Mouse (Mus musculus): ENCODE measurements at regions not wholly inside any gene's neighbourhood (a gene's known extent, or its start where the extent isn't known, plus 50 kb on each side); places are given as distances from the start of the nearest gene placed in this dataset.

DNA sequence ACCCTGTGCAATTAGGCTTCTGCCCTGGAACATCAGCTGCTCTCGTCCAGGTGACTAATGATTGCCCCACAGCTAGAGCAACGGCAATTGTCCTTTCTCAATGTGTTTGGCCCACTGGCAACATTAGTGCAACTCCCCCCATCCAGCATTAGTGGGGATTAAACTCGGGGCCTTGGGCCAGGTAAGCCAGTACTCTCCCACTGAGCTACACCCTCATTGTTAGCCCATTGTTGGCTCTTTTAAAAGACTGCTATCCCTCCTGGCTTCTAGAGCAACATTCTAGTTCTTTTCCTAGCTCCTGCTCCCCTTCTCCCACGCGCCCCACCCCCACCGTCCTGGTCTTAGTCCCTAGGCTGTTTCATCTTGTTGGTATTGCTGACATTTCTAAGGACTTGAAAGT, 463.4 kb downstream of the Zfp704 start:
- DNase-seq (ENCODE audit: low spot score) (no peak), ATAC-seq (ENCODE audit: insufficient read depth, low FRiP score, low TSS enrichment) (no peak)
- Histone ChIP-seq H3K36me3 (ENCODE audit: control insufficient read depth, insufficient read depth, low read length) (no peaks in the 10 kb centered on the region), H3K4me1 (ENCODE audit: control insufficient read depth, insufficient read depth, low read length) (no peaks in the 10 kb centered on the region), H3K9me3 (ENCODE audit: control insufficient read depth, low read length) (no peaks in the 10 kb centered on the region), H3K9ac (ENCODE audit: low read length) (no peak overlapping the region), H3K27ac (ENCODE audit: low read depth, low read length) (no peak overlapping the region), H3K4me3 (ENCODE audit: low read depth, low read length) (no peak overlapping the region), H3K27me3 (ENCODE audit: control insufficient read depth, insufficient read depth, low read length) (no peaks in the 10 kb centered on the region), H3K4me2 (ENCODE audit: low read depth) (no peak overlapping the region)
- WGBS = 72% methylated on average over 6 of the region's 6 CpGs

GRCm38 (mm10) chr3:9145612-9146011, 464.3 kb downstream of the Zfp704 start:
- ATAC-seq (ENCODE audit: insufficient read depth, low FRiP score, low TSS enrichment) (no peak), DNase-seq (ENCODE audit: low spot score) (no peak)
- Histone ChIP-seq H3K27ac (ENCODE audit: low read depth, low read length) (no peak overlapping the region), H3K4me2 (ENCODE audit: low read depth) (no peak overlapping the region), H3K27me3 (ENCODE audit: control insufficient read depth, insufficient read depth, low read length) (no peaks in the 10 kb centered on the region), H3K4me3 (ENCODE audit: low read depth, low read length) (no peak overlapping the region), H3K36me3 (ENCODE audit: control insufficient read depth, insufficient read depth, low read length) (no peaks in the 10 kb centered on the region), H3K9ac (ENCODE audit: low read length) (no peak overlapping the region), H3K9me3 (ENCODE audit: control insufficient read depth, low read length) (no peaks in the 10 kb centered on the region), H3K4me1 (ENCODE audit: control insufficient read depth, insufficient read depth, low read length) (no peaks in the 10 kb centered on the region)
- WGBS = 86% methylated on average over 7 of the region's 7 CpGs

GRCm38 (mm10) chr3:9141836-9142235, 468.0 kb downstream of the Zfp704 start:
- Histone ChIP-seq H3K27ac (ENCODE audit: low read depth, low read length) (no peak overlapping the region), H3K4me1 (ENCODE audit: control insufficient read depth, insufficient read depth, low read length) (no peaks in the 10 kb centered on the region), H3K9me3 (ENCODE audit: control insufficient read depth, low read length) (no peaks in the 10 kb centered on the region), H3K9ac (ENCODE audit: low read length) (no peak overlapping the region), H3K4me2 (ENCODE audit: low read depth) (no peak overlapping the region), H3K4me3 (ENCODE audit: low read depth, low read length) (no peak overlapping the region), H3K36me3 (ENCODE audit: control insufficient read depth, insufficient read depth, low read length) (no peaks in the 10 kb centered on the region), H3K27me3 (ENCODE audit: control insufficient read depth, insufficient read depth, low read length) (no peaks in the 10 kb centered on the region)
- WGBS = 78% methylated on average over 5 of the region's 5 CpGs
- no peak for DNase-seq (ENCODE audit: low spot score)
- ATAC-seq (ENCODE audit: insufficient read depth, low FRiP score, low TSS enrichment) = no peak

GRCm38 (mm10) chr3:9137131-9137874, 472.6 kb downstream of the Zfp704 start:
- Histone ChIP-seq H3K4me1 (ENCODE audit: control insufficient read depth, insufficient read depth, low read length) (no peaks in the 10 kb centered on the region), H3K9me3 (ENCODE audit: control insufficient read depth, low read length) (no peaks in the 10 kb centered on the region), H3K36me3 (ENCODE audit: control insufficient read depth, insufficient read depth, low read length) (no peaks in the 10 kb centered on the region), H3K27me3 (ENCODE audit: control insufficient read depth, insufficient read depth, low read length) (no peaks in the 10 kb centered on the region), H3K9ac (ENCODE audit: low read length) (no peak overlapping the region), H3K4me2 (ENCODE audit: low read depth) (no peak overlapping the region), H3K4me3 (ENCODE audit: low read depth, low read length) (no peak overlapping the region), H3K27ac (ENCODE audit: low read depth, low read length) (no peak overlapping the region)
- no peak for DNase-seq (ENCODE audit: low spot score)
- WGBS = 71% methylated on average over 22 of the region's 22 CpGs
- ATAC-seq (ENCODE audit: insufficient read depth, low FRiP score, low TSS enrichment) = no peak

DNA sequence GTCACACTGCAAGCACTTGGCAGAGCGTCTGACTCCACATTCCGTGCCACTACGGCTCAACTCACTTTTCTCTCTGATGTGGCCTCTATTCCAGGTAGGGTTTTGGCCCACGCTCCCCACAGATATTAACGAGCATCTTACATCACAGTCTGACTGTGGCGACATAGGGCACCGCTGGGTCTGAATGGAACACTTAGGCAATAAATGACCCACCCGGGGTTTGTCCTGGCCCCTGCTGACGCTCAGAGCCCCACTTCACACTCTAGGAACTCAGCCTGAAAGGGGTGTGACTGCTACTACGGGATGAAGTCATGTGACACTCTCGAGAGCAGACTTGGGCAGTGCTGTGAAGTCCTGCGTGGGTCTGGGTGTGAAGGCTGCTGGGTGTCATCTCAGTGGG, 475.9 kb downstream of the Zfp704 start:
- H3K27me3 ChIP-seq (ENCODE audit: control insufficient read depth, insufficient read depth, low read length) = no peaks in the 10 kb centered on the region
- H3K36me3 ChIP-seq (ENCODE audit: control insufficient read depth, insufficient read depth, low read length) = no peaks in the 10 kb centered on the region
- DNase-seq (ENCODE audit: low spot score) (no peak), ATAC-seq (ENCODE audit: insufficient read depth, low FRiP score, low TSS enrichment) (no peak)
- no peak overlapping the region for H3K27ac ChIP-seq (ENCODE audit: low read depth, low read length)
- H3K9me3 ChIP-seq (ENCODE audit: control insufficient read depth, low read length) = no peaks in the 10 kb centered on the region
- no peak overlapping the region for H3K4me3 ChIP-seq (ENCODE audit: low read depth, low read length)
- WGBS = 65% methylated on average over 12 of the region's 12 CpGs
- no peaks in the 10 kb centered on the region for H3K4me1 ChIP-seq (ENCODE audit: control insufficient read depth, insufficient read depth, low read length)
- no peak overlapping the region for H3K4me2 ChIP-seq (ENCODE audit: low read depth)
- no peak overlapping the region for H3K9ac ChIP-seq (ENCODE audit: low read length)

GRCm38 (mm10) chr3:9132104-9132751, 477.7 kb downstream of the Zfp704 start:
- ATAC-seq (ENCODE audit: insufficient read depth, low FRiP score, low TSS enrichment) = no peak
- Histone ChIP-seq H3K36me3 (ENCODE audit: control insufficient read depth, insufficient read depth, low read length) (no peaks in the 10 kb centered on the region), H3K27ac (ENCODE audit: low read depth, low read length) (no peak overlapping the region), H3K9me3 (ENCODE audit: control insufficient read depth, low read length) (no peaks in the 10 kb centered on the region), H3K27me3 (ENCODE audit: control insufficient read depth, insufficient read depth, low read length) (no peaks in the 10 kb centered on the region), H3K4me3 (ENCODE audit: low read depth, low read length) (no peak overlapping the region), H3K4me2 (ENCODE audit: low read depth) (no peak overlapping the region), H3K9ac (ENCODE audit: low read length) (no peak overlapping the region), H3K4me1 (ENCODE audit: control insufficient read depth, insufficient read depth, low read length) (no peaks in the 10 kb centered on the region)
- WGBS = 70% methylated on average over 12 of the region's 12 CpGs
- no peak for DNase-seq (ENCODE audit: low spot score)

DNA sequence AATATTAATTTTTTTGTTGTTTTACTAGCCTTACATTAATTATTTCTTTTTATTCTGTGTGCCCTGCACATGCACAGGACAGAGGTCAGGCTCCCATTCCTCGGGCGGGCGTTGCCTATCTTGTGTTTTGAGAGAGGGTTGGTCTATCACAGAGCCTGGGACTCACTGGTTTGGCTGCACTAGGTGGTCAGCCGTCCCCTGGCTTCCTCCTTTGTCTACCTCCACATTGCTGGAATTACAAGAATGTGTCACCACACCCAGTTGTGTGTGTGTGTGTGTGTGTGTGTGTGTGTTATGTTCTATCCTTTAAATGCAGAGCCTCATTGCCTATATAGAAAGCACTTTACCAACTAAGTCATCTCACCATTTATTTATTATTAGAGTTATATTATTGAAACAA, 478.5 kb downstream of the Zfp704 start:
- no peak overlapping the region for H3K9ac ChIP-seq (ENCODE audit: low read length)
- H3K4me2 ChIP-seq (ENCODE audit: low read depth) = no peak overlapping the region
- no peaks in the 10 kb centered on the region for H3K9me3 ChIP-seq (ENCODE audit: control insufficient read depth, low read length)
- H3K27me3 ChIP-seq (ENCODE audit: control insufficient read depth, insufficient read depth, low read length) = no peaks in the 10 kb centered on the region
- DNase-seq (ENCODE audit: low spot score) (no peak), ATAC-seq (ENCODE audit: insufficient read depth, low FRiP score, low TSS enrichment) (no peak)
- H3K4me1 ChIP-seq (ENCODE audit: control insufficient read depth, insufficient read depth, low read length) = no peaks in the 10 kb centered on the region
- no peak overlapping the region for H3K4me3 ChIP-seq (ENCODE audit: low read depth, low read length)
- WGBS = 79% methylated on average over 4 of the region's 4 CpGs
- H3K36me3 ChIP-seq (ENCODE audit: control insufficient read depth, insufficient read depth, low read length) = no peaks in the 10 kb centered on the region
- no peak overlapping the region for H3K27ac ChIP-seq (ENCODE audit: low read depth, low read length)

GRCm38 (mm10) chr3:9128407-9128806, 481.5 kb downstream of the Zfp704 start:
- DNase-seq (ENCODE audit: low spot score) (no peak), ATAC-seq (ENCODE audit: insufficient read depth, low FRiP score, low TSS enrichment) (no peak)
- 81% methylated on average over 4 of the region's 4 CpGs for WGBS
- Histone ChIP-seq H3K9ac (ENCODE audit: low read length) (no peak overlapping the region), H3K9me3 (ENCODE audit: control insufficient read depth, low read length) (no peaks in the 10 kb centered on the region), H3K4me2 (ENCODE audit: low read depth) (no peak overlapping the region), H3K4me3 (ENCODE audit: low read depth, low read length) (no peak overlapping the region), H3K27ac (ENCODE audit: low read depth, low read length) (no peak overlapping the region), H3K36me3 (ENCODE audit: control insufficient read depth, insufficient read depth, low read length) (no peaks in the 10 kb centered on the region), H3K4me1 (ENCODE audit: control insufficient read depth, insufficient read depth, low read length) (no peaks in the 10 kb centered on the region), H3K27me3 (ENCODE audit: control insufficient read depth, insufficient read depth, low read length) (no peaks in the 10 kb centered on the region)

DNA sequence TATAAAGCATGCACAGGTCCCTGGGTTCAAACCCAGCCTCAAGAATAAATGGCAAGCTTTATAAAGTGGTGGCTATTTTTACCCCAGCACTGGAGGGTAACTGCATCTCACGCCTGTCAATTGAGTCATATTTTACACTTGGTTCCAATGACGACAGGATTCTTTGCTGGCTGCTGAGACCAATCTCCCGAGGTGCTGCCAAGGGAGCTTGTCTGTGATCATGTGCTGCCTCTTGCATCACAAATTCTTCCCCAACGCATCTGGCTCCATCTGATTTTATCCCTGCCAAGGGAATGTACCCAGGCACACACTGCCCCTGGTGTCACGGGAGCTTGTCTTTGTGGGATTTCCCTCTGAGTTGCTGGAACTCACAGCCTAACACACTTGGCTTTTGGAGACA, 486.8 kb downstream of the Zfp704 start:
- H3K4me2 ChIP-seq (ENCODE audit: low read depth) = no peak overlapping the region
- whole genome bisulfite sequencing = 61% methylated on average over 5 of the region's 5 CpGs
- no peaks in the 10 kb centered on the region for H3K36me3 ChIP-seq (ENCODE audit: control insufficient read depth, insufficient read depth, low read length)
- no peaks in the 10 kb centered on the region for H3K9me3 ChIP-seq (ENCODE audit: control insufficient read depth, low read length)
- DNase-seq (ENCODE audit: low spot score) (no peak), ATAC-seq (ENCODE audit: insufficient read depth, low FRiP score, low TSS enrichment) (no peak)
- H3K4me1 ChIP-seq (ENCODE audit: control insufficient read depth, insufficient read depth, low read length) = no peaks in the 10 kb centered on the region
- H3K4me3 ChIP-seq (ENCODE audit: low read depth, low read length) = no peak overlapping the region
- no peak overlapping the region for H3K27ac ChIP-seq (ENCODE audit: low read depth, low read length)
- H3K9ac ChIP-seq (ENCODE audit: low read length) = no peak overlapping the region
- H3K27me3 ChIP-seq (ENCODE audit: control insufficient read depth, insufficient read depth, low read length) = no peaks in the 10 kb centered on the region
